Mouse (Mus musculus) gastrocnemius, postnatal 36 days (tissue): Measurements from ENCODE around the gene Mpz. TPM values are rescaled to one million over a fixed set of nuclear protein-coding genes. Genes with fewer than 3 reads are reported as not detected.

Source experiments
- DNase-seq, 2 experiments: peaks; one replicate each; pipeline ENCODE4 v3.0.0; 2022
- intact Hi-C: fragments of 180-260 bp; cut with DNase I; formaldehyde crosslinking; loops from one replicate; pipeline ENCODE4 v1.15.1; 2025
- long read RNA-seq, 2 experiments: library from polyadenylated mRNA; stranded (forward); transcript quantifications; one replicate each; pipeline ENCODE4 v2.0.0; 2021
- total RNA-seq, 2 experiments: library from RNA; stranded (reverse); gene quantifications; 2 replicates each; pipeline ENCODE4 v1.2.3; 2021

Gene Mpz
- 100 to 1,000 TPM in 1 of 2 experiments, 10 to 100 TPM in 1; 33.1 to 105 TPM for total RNA-seq
- long read RNA-seq, experiment 1, transcript Mpz-202 (6 exons, 1,278 nt) = major isoform, 6 of 363 reads
- long read RNA-seq, experiment 1, partial matches to known transcripts = 3 of 363 reads
- long read RNA-seq, experiment 1, other reads (novel, unspliced or antisense) = 353 of 363 reads
- long read RNA-seq, experiment 2, transcript Mpz-202 (6 exons, 1,278 nt) = major isoform, 5 of 94 reads
- long read RNA-seq, experiment 2, partial matches to known transcripts = 0 of 94 reads
- long read RNA-seq, experiment 2, other reads (novel, unspliced or antisense) = 89 of 94 reads

DNA sequence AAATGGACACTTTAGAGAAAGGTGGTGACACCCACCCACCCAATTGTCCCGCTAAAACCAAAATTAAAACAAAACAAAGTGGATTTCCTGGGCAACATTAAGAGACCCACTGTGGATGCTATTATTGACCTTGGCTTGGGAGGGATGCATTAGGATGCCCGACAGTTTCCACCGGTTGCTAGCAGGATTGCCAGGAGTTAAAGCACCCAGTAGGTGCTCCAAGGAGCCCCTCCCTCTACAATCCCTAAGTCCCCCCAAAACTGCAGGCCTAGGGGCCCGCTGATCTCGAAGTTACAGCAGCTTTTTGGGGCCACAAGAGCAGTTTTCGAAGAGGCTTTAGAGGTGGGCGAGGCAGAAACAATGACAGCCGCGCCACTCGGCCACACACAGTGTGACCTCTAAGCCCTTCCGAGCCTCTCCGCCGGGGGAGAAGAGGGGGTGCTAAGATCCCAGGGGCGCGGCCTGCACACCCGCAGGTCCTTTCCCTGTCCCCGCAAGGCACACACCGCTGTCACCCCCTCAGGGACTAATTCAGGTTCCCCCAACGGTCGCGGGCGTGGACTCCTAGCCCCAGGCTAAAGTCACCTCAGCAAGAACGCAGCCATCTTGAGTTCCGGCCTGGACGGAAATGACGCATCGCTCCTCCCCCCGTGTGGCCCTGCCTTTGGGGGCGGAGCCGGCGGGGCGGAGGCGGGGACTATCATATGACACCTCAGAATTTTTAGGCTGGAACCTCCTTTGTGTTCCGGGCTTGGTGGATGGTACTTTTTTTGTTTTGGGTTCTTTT lies at the start of gene Mpz, which contains the start of gene Sdhc:
TSS of gene Mpz (plus strand) at position 738 of the 787 bp plus-strand sequence.
TSS of gene Sdhc (minus strand) at position 630 of the 787 bp plus-strand sequence.
- peak; percentile 95 to 97 for DNase-seq
- intact Hi-C loops = loop anchor here (10.0 kb wide), 1 partner anchor 955 kb away; no protein-coding TSS in a partner anchor

DNA sequence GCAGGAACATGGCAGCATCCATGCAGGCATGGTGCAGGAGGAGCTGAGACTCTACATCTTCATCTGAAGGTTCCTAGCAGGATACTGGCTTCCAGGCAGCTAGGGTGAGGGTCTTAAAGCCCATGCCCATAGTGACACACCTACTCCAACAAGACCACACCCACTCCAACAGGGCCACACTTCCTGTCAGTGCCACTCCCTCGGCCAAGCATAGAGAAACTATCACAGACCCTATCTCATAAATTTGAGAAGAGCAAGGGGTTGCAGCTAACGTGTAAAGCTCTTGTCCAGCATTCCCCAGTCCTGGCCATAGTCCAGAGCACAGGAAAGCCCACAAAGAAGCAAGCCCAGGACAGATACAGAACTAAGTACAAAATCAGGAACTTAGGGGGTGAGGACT lies 49.5 kb upstream of the Mpz start:
- intact Hi-C loops = no loop called here
- DNase-seq = no peak

DNA sequence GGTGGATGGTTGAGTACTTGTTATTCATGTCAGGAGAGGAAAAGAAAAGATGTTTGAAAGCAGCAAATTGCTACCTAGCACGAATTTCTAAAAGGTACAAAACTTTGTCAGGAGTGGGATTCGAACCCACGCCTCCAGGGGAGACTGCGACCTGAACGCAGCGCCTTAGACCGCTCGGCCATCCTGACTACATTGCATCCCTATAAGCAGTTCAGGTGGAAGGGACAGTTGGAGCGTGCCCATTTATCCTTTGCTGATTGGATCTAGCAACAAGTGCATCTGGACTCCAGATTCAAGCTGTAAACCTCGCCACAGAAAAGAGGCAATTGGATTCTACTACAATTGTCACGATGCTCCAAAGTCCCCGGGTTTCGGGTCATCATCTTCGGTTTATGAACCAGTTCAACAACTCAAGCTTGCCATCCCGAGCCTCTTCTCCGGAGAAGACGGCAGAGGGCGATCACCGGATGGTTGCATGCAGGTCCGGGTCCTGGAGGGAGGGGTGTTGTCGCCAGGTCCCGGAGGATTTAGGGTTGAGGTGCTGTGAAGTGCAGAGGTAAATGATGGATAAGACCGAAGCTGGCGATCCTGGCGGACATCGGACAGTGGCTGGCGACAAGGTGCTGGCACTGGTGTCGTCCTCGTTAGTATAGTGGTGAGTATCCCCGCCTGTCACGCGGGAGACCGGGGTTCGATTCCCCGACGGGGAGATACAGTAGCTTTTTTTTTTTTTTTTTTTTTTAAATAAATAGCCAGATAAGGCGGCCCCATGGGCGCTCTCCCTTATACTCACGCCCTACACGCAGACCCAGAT lies 48.6 kb upstream of the Mpz start:
- intact Hi-C loops = loop anchor here (2.0 kb wide), 1 partner anchor 63 kb away; no protein-coding TSS in a partner anchor
- DNase-seq = peak; percentile 81 to 89

DNA sequence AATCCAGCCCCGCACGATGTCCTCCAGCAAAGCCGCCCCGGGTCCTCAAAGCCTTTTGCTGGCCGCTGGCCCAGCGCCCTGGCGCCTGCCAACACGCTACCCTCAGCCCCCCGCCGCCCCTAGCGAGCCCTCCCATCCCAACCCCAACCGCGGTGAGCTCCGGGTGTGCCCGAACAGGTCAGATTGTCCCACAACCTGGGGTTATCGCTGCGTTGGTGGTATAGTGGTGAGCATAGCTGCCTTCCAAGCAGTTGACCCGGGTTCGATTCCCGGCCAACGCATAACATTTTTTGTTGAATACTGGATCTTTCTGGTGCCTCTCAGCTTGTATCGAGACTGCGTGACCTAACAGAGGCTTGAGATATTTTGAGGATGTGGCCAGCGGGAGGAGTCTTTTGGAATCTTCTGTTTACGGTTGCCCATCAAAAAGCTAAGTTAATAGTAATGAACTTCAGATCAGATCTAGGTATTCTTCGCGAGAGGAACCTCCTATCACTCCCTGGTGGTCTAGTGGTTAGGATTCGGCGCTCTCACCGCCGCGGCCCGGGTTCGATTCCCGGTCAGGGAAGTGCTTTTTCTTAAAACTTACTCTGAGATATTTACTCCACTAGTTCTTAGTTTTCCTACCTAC lies 47.8 kb upstream of the Mpz start:
- intact Hi-C loops = loop anchor here (2.0 kb wide), 1 partner anchor 64 kb away; no protein-coding TSS in a partner anchor

DNA sequence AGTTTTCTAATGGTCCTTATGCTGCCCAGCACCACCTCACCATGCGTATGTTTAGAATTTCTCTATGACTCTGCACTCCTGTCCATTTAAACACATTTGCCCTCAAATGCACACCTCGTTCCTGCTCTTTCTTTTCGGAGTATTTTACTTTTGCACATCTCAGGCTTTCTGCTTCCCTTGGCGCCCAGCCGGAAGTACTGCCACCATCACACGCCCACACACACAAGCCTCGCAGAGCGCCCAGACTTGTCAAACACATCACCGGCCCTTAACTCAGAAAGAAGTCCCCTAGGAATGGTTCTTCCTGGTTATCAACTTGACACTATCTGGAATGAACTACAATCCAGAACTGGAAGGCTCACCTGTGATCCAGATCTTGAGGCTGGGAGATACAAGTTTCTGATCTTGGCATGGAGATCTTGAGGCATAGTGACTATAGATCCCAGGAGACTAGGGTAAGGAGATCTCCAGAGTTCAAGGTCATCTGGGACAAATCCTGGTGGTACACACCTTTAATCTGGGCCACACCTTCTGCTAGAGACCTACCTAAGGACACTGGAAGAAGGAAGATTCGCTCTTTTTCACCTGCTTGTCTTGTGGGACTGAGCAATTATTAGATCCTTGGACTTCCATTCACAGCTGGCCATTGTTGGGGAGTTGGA lies 47.2 kb upstream of the Mpz start:
- intact Hi-C loops = loop anchor here (2.0 kb wide), 1 partner anchor 65 kb away; no protein-coding TSS in a partner anchor
- DNase-seq = no peak

More for the DNA sequence above, 47.8 kb upstream of the Mpz start:
- DNase-seq = peak; percentile 77 to 81

DNA sequence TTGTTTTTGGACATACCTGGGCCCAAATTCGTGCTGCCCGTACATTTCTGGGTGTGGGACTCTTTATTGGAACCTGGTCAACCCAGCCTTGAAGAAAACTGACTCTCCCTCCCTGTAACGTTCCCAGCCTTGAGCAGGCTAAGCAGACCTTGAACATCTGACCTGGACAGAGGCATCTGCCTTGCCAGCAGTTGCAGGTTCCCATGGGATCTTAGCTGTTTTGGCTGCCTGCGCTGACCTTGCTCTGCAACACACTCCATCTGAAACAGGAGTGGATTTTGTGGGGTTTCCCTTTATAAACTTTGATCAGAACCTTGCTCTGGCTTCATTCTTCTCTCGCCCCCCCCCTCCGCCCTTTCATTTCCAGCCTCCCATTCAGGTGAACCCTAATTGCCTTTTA lies 45.3 kb upstream of the Mpz start:
- no peak for DNase-seq
- intact Hi-C loops = no loop called here

DNA sequence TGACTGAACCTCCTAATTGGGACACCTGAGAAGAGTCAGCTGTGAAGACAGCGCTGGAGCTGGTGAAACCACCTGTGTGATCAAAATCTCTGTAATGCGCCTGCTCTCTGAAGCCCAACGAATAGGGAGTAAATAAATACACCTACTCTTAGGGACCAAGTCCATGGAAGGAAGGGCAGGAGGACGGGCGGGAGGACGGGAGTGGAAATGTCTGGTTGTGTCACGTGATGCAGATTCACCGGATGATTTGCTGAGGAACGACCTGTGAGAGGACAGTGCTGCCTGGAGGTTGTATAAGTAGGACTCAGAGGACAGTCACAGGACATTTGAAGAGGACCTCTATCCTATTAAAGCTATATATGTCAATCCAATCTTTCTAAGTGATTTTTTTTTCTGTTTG lies 40.9 kb upstream of the Mpz start:
- intact Hi-C loops = loop anchor here (2.0 to 10.0 kb wide), 2 partner anchors 113 to 175 kb away; partner anchors contain the start of genes Ppox, Tomm40l and Usp21
- no peak for DNase-seq

DNA sequence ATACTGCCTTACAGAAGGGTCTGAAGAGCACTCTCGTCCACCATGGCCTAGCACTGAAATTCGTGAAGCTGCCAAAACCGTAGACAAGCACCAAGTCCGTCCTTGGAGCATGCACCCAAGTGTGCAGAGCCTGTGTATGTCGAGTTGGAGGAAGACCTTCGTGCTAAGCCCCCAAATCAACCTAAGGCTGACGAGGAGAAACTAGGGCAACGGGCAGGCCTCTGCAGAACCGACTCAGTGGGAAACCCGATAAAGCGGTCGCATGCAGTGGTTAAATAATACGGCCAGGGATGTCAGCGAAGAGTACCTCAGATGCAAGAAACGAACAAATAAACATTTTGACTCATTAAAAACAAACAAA lies 39.9 kb upstream of the Mpz start:
- DNase-seq = no peak
- intact Hi-C loops = loop anchor here (2.0 to 10.0 kb wide), 2 partner anchors 112 to 174 kb away; partner anchors contain the start of genes Ppox, Tomm40l and Usp21

DNA sequence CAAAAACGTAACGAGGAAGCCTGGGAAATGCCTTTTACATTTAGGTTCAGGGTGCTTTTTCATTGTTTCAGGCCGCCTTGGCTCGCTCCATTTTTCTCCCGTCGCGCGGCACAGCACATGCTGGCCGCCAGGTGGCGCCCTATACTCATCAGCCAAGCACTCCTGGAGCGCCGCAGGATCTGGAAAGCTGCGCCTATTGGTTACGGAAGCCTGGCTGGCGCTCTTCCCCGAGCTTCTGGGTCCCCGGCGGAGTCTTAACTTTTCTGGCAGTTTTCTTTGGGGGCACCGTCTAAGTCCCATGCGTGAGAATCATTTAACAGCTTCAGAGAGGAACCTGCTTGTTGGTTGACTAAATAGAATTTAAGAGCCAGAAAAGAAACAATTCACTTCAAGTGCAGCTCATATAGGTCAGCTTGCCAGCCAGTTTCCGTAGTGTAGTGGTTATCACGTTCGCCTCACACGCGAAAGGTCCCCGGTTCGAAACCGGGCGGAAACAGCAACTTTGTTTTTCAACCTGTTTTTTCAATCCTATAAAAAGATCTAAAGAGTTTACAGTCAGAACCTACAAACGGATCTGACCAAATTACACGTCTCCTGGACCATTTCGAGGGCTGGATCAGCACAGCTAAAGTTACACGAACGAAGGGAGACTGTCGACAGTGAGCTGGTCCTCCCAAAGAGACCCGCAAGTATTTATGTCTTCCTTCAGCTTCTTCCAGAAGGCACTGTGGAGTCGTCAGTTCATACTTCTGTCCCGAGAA lies 39.3 kb upstream of the Mpz start:
- intact Hi-C loops = loop anchor here (2.0 to 10.0 kb wide), 2 partner anchors 112 to 174 kb away; partner anchors contain the start of genes Ppox, Tomm40l and Usp21

DNA sequence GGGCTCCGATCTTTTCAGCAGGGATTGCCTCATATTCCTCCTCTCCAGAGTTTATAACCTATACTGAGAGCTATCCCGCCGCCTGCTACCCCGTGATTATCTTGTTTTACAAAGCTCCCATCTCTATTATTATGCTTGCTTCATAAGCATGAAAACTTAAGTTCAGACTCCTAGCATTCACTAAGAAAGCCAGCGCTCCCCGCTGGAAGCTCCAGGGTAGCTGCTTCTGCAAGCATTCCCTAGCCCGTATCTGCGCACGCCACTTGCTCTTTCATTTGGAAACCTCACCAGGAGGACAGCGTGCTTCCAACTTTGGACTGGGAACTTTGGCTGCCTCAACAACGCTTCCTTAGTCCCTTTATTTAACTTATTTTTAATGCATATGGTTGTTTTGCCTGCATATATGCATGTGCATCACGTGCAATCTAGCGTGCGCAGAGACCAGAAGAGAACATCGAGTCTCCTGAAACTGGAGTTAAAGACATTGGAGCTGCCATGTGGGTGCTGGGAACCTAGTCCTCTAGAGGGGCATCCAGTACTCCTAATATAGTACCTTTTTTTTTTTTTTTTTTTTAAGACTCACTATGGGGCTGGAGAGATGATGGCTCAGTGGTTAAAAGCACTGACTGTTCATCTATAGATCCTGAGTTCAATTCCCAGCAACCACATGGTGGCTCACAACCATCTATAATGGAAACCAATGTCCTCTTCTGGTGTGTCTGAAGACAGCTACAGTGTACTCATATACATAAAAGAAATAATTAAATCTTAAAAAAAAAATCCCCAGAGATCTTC lies 38.5 kb upstream of the Mpz start:
- intact Hi-C loops = loop anchor here (2.0 to 10.0 kb wide), 2 partner anchors 111 to 173 kb away; partner anchors contain the start of genes Ppox, Tomm40l and Usp21
- peak; percentile 34 to 35 for DNase-seq

More for the DNA sequence above, 39.3 kb upstream of the Mpz start:
- peak; percentile 89 to 94 for DNase-seq

DNA sequence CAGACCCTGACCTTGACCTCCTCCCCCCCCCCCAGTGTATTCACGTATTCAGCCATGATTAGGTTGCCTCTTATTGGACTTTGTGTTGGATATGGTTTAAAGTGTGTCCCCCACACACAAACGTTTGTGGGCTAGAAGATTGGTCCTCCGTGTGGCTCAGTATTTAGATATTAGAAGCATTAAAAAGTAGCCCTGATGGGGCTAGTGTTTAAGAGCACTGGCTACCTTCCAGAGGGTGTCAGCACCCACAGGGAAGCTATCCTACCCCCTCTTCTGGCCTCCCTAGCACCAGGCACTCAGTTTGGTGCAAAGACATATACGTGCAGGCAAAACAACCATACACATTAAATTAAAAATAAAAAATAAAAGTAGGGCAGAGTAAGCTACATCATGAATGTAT lies 37.5 kb upstream of the Mpz start:
- intact Hi-C loops = loop anchor here (10.0 kb wide), 1 partner anchor 172 kb away; the partner anchor contains the start of genes Ppox and Usp21
- no peak for DNase-seq

DNA sequence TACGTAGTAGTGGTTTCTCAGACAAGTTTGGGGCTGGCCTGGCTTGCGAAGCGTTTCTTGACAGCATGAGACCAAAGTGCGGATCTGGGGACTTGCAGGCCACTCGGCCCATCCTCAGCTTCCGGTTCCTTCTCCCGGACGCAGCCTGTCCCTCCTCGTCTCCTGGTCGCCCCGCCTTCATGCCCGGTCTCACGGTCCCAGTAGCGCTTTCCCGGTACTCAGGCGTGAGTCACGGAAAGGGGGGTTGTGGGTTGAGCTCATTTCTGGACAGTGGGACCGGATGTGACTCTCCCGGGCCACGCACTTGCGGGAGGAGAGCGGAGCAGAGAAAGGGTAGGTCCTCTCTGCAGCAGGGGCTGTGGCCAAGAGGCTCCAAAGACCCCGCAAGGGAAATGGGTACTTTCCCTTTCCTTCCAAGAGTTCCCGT lies 36.6 kb upstream of the Mpz start, which contains the start of gene Cfap126:
TSS of gene Cfap126 (plus strand) at position 46 of the 427 bp plus-strand sequence.
- intact Hi-C loops = loop anchor here (10.0 kb wide), 1 partner anchor 171 kb away; the partner anchor contains the start of genes Ppox and Usp21
- peak; percentile 79 to 87 for DNase-seq

DNA sequence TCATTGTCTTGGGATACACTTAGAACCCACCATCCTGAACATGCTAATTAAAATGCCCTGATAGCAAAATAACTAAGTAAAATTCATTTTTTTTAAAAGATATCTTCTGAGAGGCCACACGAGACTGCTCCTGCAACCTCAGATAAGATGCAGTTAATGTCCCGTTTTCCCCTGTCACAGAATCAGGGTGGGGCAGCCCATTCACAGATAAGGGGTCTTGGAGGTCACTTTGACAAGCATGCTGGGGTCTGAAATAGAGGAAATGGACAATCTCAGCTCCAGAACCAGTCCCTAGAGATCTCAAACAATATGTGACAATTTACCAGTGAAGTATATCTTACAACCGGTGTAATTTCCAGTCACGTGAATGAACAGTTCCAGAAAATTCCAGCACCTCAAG lies 34.2 kb upstream of the Mpz start:
- intact Hi-C loops = loop anchor here (5.0 to 10.0 kb wide), 2 partner anchors 141 to 169 kb away; partner anchors contain the start of genes Ppox and Usp21
- DNase-seq = no peak

DNA sequence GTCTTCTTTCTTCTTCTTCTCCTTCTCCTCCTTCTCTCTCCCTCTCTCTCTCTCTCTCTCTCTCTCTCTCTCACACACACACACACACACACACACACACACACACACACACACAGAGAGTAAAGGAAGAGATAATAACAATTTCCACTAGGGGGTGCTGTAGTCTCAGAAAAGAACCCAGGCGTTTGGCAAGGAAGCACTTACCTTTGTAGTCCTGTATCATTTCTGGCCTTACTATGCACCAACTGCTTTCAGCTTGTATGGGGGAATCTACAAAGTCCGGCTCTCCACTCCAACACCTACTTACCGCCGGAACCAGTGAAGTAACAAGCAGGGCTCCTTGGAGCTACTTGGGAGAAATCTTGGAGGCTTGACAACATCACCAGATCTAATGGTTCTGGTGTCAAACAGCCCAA lies 32.2 kb upstream of the Mpz start:
- intact Hi-C loops = loop anchor here (2.0 to 10.0 kb wide), 3 partner anchors 103 to 167 kb away; partner anchors contain the start of genes Ppox and Usp21
- DNase-seq = peak in 1 of 2 experiments; percentile 27

DNA sequence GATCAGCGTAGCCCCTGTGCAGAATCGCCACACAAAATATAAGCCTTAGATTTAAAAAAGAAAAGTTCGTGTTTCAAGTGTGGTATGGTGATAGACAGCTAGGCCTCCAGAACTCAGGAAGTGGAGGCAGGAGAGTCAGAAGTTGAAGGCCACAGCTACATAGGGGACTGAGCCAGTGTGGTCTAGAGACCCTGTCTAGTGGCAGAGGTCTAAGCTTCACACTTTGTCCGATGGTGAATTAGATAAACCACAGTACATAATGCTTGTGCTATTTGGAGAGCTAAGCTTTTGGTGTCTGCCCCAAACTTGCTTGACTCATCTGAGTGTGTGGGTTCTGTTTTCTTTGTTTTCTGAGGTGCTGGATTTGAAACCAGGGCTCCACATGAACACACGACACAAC lies 31.5 kb upstream of the Mpz start:
- no peak for DNase-seq
- intact Hi-C loops = loop anchor here (2.0 to 10.0 kb wide), 3 partner anchors 102 to 166 kb away; partner anchors contain the start of genes Ppox and Usp21

DNA sequence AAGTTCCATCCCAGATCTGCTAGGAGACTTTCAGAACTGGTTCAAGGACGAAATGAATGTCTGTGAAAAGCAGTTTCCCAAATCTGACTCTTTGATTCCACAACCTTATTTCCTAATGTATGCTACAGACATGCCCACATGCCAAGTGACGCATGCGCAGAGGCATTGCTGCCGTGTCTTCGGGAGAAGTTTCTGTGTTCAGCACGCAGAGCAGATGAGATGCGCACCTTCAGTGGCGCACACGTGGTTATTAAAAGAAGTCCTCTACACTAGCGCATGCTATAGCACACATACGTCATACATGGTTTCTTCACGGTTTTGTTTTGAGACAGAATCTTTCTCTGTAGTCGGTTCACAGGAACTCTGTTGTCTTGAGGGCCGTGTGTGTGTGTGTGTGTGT lies 31.1 kb upstream of the Mpz start:
- intact Hi-C loops = loop anchor here (2.0 to 10.0 kb wide), 3 partner anchors 101 to 165 kb away; partner anchors contain the start of genes Ppox and Usp21
- DNase-seq = no peak

DNA sequence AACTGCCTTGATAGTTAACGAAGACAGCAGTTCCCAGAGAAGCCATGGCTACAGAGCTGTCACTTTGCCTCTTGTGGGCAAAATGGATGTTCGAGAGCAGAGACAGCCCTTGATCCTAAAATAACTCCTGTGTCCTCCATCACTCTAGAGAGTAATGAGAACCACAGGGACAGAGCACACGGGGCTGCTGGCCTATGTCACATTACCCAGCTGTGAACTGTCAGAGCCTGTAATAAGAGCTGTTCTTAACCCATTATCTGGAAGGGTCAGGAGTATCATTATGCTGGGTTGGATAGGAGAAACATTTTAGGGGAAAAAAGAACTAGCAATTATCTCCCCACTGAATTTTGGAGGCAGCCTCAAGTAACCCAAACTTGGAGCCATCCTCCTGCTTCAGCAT lies 29.6 kb upstream of the Mpz start:
- intact Hi-C loops = loop anchor here (5.0 kb wide), 1 partner anchor 36 kb away; no protein-coding TSS in a partner anchor
- no peak for DNase-seq
